In genomic region chr7:90409934-90410333, GRCm38 (mm10) we compare ENCODE assay signal across 9 mouse cellular contexts. TPM values are rescaled to one million over a fixed set of nuclear protein-coding genes. Genes with fewer than 3 reads are reported as not detected.
A peak's percentile ranks its signal among the peaks of the same experiment; 100 is the strongest.
DNase-seq lines count a peak whose midpoint lies in the region; ATAC-seq lines count a peak whose summit lies in the region.
"Had no signal": no experiment of that assay in that cellular context is flagged by ENCODE, and none has a peak within 500 bp of the region (broad histone marks: within the 10 kb centered on the region; RNA-seq: fewer than 3 reads in every experiment).

No protein-coding gene starts in this region.

- DNase-seq in forebrain, embryonic 11.5 days (ENCODE audit: low spot score): peak; percentile 64
- peak; percentile 69 for DNase-seq in urinary bladder, postnatal 14 days (ENCODE audit: low spot score)
- no peak for DNase-seq in urinary bladder, adult 2 months (ENCODE audit: low spot score)
- DNase-seq in embryo, embryonic 10.5 days (ENCODE audit: low spot score): peak; percentile 81
- DNase-seq in kidney, adult 9 months: peak; percentile 69
- DNase-seq in lung, postnatal 10 days: peak; percentile 80
- DNase-seq in right cerebral cortex, postnatal 4 days: peak; percentile 78

- H3K4me2 ChIP-seq in forebrain, embryonic 11.5 days (ENCODE audit: low read depth, low read length, severe bottlenecking): no peak overlapping the region
- no peak overlapping the region for H3K4me2 ChIP-seq in forebrain, embryonic 12.5 days
- H3K4me2 ChIP-seq: hindbrain, embryonic 15.5 days had no signal

- H3K4me3 ChIP-seq in forebrain, embryonic 11.5 days (ENCODE audit: low read depth, low read length): no peak overlapping the region
- H3K4me3 ChIP-seq in forebrain, embryonic 12.5 days (replicated peaks): no peak overlapping the region
- H3K4me3 ChIP-seq: hindbrain, embryonic 15.5 days had no signal

- no peaks in the 10 kb centered on the region for H3K4me1 ChIP-seq in forebrain, embryonic 11.5 days (replicated peaks; ENCODE audit: control insufficient read depth, insufficient read depth, low read length)
- H3K4me1 ChIP-seq in forebrain, embryonic 12.5 days: no peaks in the 10 kb centered on the region
- H3K4me1 ChIP-seq: hindbrain, embryonic 15.5 days had no signal

- no peaks in the 10 kb centered on the region for H3K9me3 ChIP-seq in forebrain, embryonic 11.5 days (ENCODE audit: control insufficient read depth, low read length)
- H3K9me3 ChIP-seq in forebrain, embryonic 12.5 days: no peaks in the 10 kb centered on the region
- H3K9me3 ChIP-seq: hindbrain, embryonic 15.5 days had no signal

- no peak for ATAC-seq in forebrain, embryonic 11.5 days (replicated peaks; ENCODE audit: low FRiP score)
- no peak for ATAC-seq in forebrain, embryonic 12.5 days (ENCODE audit: low FRiP score)

- 51% methylated on average over 3 of the region's 3 CpGs for WGBS in forebrain, embryonic 11.5 days
- 53% methylated on average over 3 of the region's 3 CpGs for WGBS in forebrain, embryonic 12.5 days

- H3K27ac ChIP-seq in forebrain, embryonic 11.5 days (ENCODE audit: low read depth, low read length): no peak overlapping the region
- H3K27ac ChIP-seq in forebrain, embryonic 12.5 days: no peak overlapping the region
- H3K27ac ChIP-seq: hindbrain, embryonic 15.5 days had no signal

- no peaks in the 10 kb centered on the region for H3K27me3 ChIP-seq in forebrain, embryonic 11.5 days (ENCODE audit: control insufficient read depth, insufficient read depth, low read length)
- H3K27me3 ChIP-seq in forebrain, embryonic 12.5 days: no peaks in the 10 kb centered on the region
- H3K27me3 ChIP-seq: hindbrain, embryonic 15.5 days had no signal

- no peak overlapping the region for H3K9ac ChIP-seq in forebrain, embryonic 11.5 days (ENCODE audit: low read length)
- no peak overlapping the region for H3K9ac ChIP-seq in forebrain, embryonic 12.5 days
- H3K9ac ChIP-seq: hindbrain, embryonic 15.5 days had no signal

- no peaks in the 10 kb centered on the region for H3K36me3 ChIP-seq in forebrain, embryonic 11.5 days (ENCODE audit: control insufficient read depth, insufficient read depth, low read length)
- H3K36me3 ChIP-seq in forebrain, embryonic 12.5 days (replicated peaks): no peaks in the 10 kb centered on the region
- H3K36me3 ChIP-seq: hindbrain, embryonic 15.5 days had no signal

RNA-seq across cellular contexts. Expression of gene Ccdc89, which starts 16.4 kb away (rescaled TPM):
- polyA plus RNA-seq in forebrain, embryonic 11.5 days (2014; fragmentation: Nextera tagmentation; extraction: Ambion mirVana): 2.4 and 3.2 TPM in 2 replicates
- polyA plus RNA-seq in forebrain, embryonic 12.5 days (2016; fragmentation: Nextera tagmentation; extraction: Ambion mirVana): 2.4 and 2.6 TPM in 2 replicates
- 0.73 and 0.90 TPM in 2 replicates for polyA plus RNA-seq in urinary bladder, adult 2 months (2012; rRNA removed)

RNA-seq across cellular contexts. Expression of gene Crebzf, which starts 32.6 kb away (rescaled TPM):
- polyA plus RNA-seq in forebrain, embryonic 11.5 days (2014; fragmentation: Nextera tagmentation; extraction: Ambion mirVana): 43.5 and 47.2 TPM in 2 replicates
- 58.3 and 61.5 TPM in 2 replicates for polyA plus RNA-seq in forebrain, embryonic 12.5 days (2016; fragmentation: Nextera tagmentation; extraction: Ambion mirVana)
- 71.4 and 104 TPM in 2 replicates for polyA plus RNA-seq in urinary bladder, adult 2 months (2012; rRNA removed)

RNA-seq across cellular contexts. Expression of gene Tmem126a, which starts 47.1 kb away (rescaled TPM):
- polyA plus RNA-seq in forebrain, embryonic 11.5 days (2014; fragmentation: Nextera tagmentation; extraction: Ambion mirVana): 111 and 121 TPM in 2 replicates
- polyA plus RNA-seq in forebrain, embryonic 12.5 days (2016; fragmentation: Nextera tagmentation; extraction: Ambion mirVana): 113 and 119 TPM in 2 replicates
- polyA plus RNA-seq in urinary bladder, adult 2 months (2012; rRNA removed): 44.5 and 51.2 TPM in 2 replicates
